Mouse (Mus musculus) megakaryocyte, embryonic 14.5 days (primary cell): Measurements from ENCODE around the gene Socs1.

ENCODE experiments used
- FLI1 ChIP-seq: IDR thresholded peaks from 2 replicates; pipeline ENCODE4 v1.6.1; 2012; ENCODE audit warnings: low read length, inconsistent platforms, mixed read lengths
- GATA1 ChIP-seq: IDR thresholded peaks from 3 replicates; pipeline ENCODE4 v1.6.1; 2012; ENCODE audit warnings: mixed read lengths, low read length, inconsistent platforms, borderline replicate concordance

DNA sequence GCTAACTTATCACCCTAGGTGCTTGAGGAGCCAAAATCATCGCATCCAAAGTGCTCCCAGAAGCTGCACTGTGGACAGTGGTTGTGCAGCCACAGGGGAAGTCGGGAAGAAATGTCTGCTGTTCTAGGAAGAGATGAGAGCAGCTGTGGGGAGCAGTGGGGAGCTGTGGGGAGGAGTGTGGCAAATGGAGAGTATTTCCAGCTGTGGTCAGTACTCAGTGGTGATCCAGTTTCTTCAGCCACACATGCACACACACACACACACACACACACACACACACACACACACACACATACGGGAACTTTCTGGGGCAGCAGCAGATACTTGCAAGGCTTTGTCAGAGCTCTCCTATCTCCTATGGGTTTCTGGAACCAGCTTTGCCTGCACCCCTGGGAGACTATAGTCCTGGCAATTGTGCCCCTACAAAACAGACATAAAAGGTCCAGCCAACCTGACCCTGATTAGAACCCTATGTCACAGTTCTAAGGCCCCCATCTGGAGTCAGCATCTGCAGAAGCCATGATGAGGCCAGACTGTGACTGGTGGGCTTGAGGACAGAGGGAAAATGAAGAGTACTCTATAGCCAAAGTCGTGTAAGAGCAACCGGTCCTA, 22.7 kb downstream of the Socs1 start:
- TF ChIP-seq GATA1 (no peak), FLI1 (no peak)
